Mouse (Mus musculus): ENCODE measurements at regions not wholly inside any gene's neighbourhood (a gene's known extent, or its start where the extent isn't known, plus 50 kb on each side); places are given as distances from the start of the nearest gene placed in this dataset.

- TF ChIP-seq EP300 (optimal IDR thresholded peaks at IDR 0.05) (no peak), CTCF (IDR thresholded peaks at IDR 0.05; ENCODE audit: low read depth) (no peak)
Measured at GRCm38 (mm10) chr1:147138176-147138575, 643.6 kb downstream of the Brinp3 start.
